Mouse (Mus musculus): ENCODE measurements around the gene Olfr1223.

DNA sequence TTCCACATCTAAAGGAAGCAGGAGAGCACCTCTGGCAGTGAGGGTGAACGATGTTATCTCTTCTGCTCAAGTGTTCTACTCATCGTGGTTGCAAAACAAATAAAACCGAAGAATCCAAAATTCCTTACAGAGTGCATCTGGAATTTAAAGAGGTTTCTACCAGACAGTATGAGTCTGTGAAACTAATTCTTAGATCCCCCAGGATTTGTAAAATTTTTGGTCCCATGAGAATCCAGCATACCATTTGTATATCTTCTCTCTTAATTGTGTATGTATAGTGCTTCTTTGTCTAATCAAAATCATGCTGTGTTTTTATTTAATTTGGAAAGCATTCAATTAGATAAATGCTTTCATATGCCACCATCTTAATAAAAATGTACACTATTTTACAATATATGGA is 18.4 kb downstream of the Olfr1223 start, which contains the start of gene Olfr1222:
- TF ChIP-seq POLR2A (IDR thresholded peaks at IDR 0.05; ENCODE audit: control insufficient read depth, extremely low read depth, insufficient read depth, low read length, poor library complexity) = no peak
- no peak for TF ChIP-seq CTCF (IDR thresholded peaks at IDR 0.05; ENCODE audit: borderline replicate concordance, control insufficient read depth, extremely low read depth, insufficient read depth, low read length, poor library complexity)
